Mouse (Mus musculus) lung, postnatal 0 days (tissue): ENCODE data around the gene Pip4k2a. TPM values are rescaled to one million over a fixed set of nuclear protein-coding genes. Genes with fewer than 3 reads are reported as not detected.

ENCODE experiments used
- ATAC-seq: fragments of 200-750 bp; cut with Nextera tagmentation; 2 replicates; pipeline ENCODE4 v1.8.0; 2017; ENCODE audit warnings: moderate library complexity
- DNase-seq: peaks from one replicate; pipeline ENCODE4 v3.0.0-alpha.2; 2016; ENCODE audit warnings: low spot score
- H3K27ac ChIP-seq: fragments of 300-500 bp; sonication (generic); 2 replicates; pipeline ENCODE4 v1.5.1; 2014; ENCODE audit warnings: antibody characterized with exemption, mild to moderate bottlenecking, low read length, mixed read lengths
- H3K27me3 ChIP-seq: fragments of 300-500 bp; sonication (generic); replicated peaks from 2 replicates; pipeline ENCODE4 v1.6.1; 2014; ENCODE audit warnings: low read length, mixed read lengths; ENCODE audit not compliant: insufficient read depth
- H3K36me3 ChIP-seq: fragments of 300-500 bp; sonication (generic); 2 replicates; pipeline ENCODE4 v1.6.1; 2014; ENCODE audit warnings: low read length, mixed read lengths; ENCODE audit not compliant: insufficient read depth
- H3K4me1 ChIP-seq: fragments of 300-500 bp; sonication (generic); 2 replicates; pipeline ENCODE4 v1.6.1; 2014; ENCODE audit warnings: antibody characterized with exemption, low read depth, low read length, mixed read lengths; ENCODE audit not compliant: insufficient read depth
- H3K4me2 ChIP-seq: fragments of 300-500 bp; sonication (generic); replicated peaks from 2 replicates; pipeline ENCODE4 v1.6.1; 2014; ENCODE audit warnings: low read depth, mild to moderate bottlenecking, low read length, moderate library complexity, mixed read lengths
- H3K4me3 ChIP-seq: fragments of 300-500 bp; sonication (generic); 2 replicates; pipeline ENCODE4 v1.5.1; 2014; ENCODE audit warnings: low read depth, low read length
- H3K9ac ChIP-seq: fragments of 300-500 bp; sonication (generic); replicated peaks from 2 replicates; pipeline ENCODE4 v1.6.1; 2014; ENCODE audit warnings: low read depth, mild to moderate bottlenecking
- H3K9me3 ChIP-seq: fragments of 300-500 bp; sonication (generic); 2 replicates; pipeline ENCODE4 v1.6.1; 2016; ENCODE audit warnings: low read length, mixed read lengths
- CTCF ChIP-seq: IDR thresholded peaks from 2 replicates; pipeline ENCODE4 v1.5.1; 2016; ENCODE audit warnings: antibody characterized with exemption, mild to moderate bottlenecking
- EP300 ChIP-seq: IDR thresholded peaks from 2 replicates; pipeline ENCODE4 v1.6.1; 2016; ENCODE audit warnings: antibody characterized with exemption, mild to moderate bottlenecking, control low read depth
- WGBS: fragments of 180-500 bp; shearing (Covaris S2); extraction: QIAGEN DNeasy Blood & Tissue Kit; methylation state at CpG from one replicate; pipeline ENCODE4 v1.1.7; 2014; 5-methylcytosine and 5-hydroxymethylcytosine counted together
- polyA plus RNA-seq: library from polyadenylated mRNA; unstranded; fragments of >200 nt; fragmentation: Nextera tagmentation; extraction: Ambion mirVana; gene quantifications from 2 replicates; pipeline ENCODE4 v1.2.1, GENCODE M21; 2015

The Pip4k2a gene
- polyA plus RNA-seq, 1 experiment from 2014 or later, result 5.0 TPM

DNA sequence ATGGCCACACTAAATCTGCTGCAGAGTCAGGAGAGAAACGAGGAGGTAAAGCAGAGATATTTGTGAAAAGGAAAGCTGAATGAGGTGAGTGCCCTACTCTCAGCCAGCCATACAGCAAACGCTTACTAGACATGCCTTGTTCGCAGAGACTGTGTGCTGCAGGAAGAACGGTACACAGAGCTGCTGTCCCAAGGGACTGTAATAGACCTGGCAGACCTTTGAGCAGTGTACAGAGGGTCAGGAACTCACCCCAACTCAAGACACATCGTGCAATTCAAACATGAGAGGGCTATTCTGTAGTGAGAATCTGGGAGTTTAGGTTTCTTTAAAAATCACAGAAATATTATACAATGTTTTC, 183.5 kb downstream of the Pip4k2a start:
- no peaks in the 10 kb centered on the region for H3K36me3 ChIP-seq
- ATAC-seq (no peak), DNase-seq (no peak)
- H3K27me3 ChIP-seq, result no peaks in the 10 kb centered on the region
- no peaks in the 10 kb centered on the region for H3K4me1 ChIP-seq
- no peak overlapping the region for H3K4me3 ChIP-seq
- WGBS, result 36% methylated on average over 5 of the region's 5 CpGs
- H3K27ac ChIP-seq, result no peak overlapping the region
- H3K9me3 ChIP-seq, result no peaks in the 10 kb centered on the region
- H3K4me2 ChIP-seq, result no peak overlapping the region
- H3K9ac ChIP-seq, result no peak overlapping the region
- TF ChIP-seq EP300 (no peak), CTCF (no peak)

DNA sequence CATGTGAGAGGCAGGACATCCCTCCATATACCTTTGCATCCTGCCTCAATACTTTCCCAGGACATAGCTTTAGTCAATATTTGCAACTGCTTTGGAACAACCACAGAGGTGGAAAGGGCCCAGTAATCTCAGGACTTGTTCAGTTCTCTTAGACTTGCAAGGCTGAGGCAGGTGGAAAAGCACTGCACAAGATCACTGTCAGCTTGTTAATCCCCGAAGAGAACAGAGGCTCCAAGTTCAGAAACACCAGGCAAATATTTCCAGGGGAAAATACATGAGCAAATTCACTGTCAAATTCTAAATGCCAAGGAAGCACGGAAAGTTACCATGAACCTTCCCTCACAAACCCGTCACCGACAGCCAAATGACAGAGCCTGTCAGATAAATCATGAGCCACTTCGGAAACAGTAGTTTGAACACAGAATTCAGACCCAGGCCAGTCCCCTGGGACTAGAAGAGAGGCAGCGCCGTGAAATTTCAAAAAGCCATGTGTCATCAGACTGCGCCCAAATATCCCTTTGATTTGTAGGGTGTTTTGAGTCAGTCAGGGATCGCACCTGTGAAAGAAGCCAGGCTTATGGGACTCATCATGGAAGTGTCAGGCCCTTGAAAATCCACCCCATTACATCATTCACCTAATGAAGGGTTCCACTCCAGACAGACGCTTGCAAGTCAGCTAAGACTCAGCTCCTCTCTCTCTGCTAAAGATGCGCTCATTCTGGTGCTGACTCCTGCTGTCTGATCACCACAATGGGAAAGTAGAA, 184.1 kb downstream of the Pip4k2a start:
- Histone ChIP-seq H3K27ac (no peak overlapping the region), H3K4me3 (no peak overlapping the region), H3K4me2 (no peak overlapping the region), H3K27me3 (no peaks in the 10 kb centered on the region), H3K36me3 (no peaks in the 10 kb centered on the region), H3K9me3 (no peaks in the 10 kb centered on the region), H3K4me1 (no peaks in the 10 kb centered on the region), H3K9ac (no peak overlapping the region)
- DNase-seq (no peak), ATAC-seq (no peak)
- TF ChIP-seq EP300 (no peak), CTCF (no peak)
- WGBS, result 60% methylated on average over 11 of the region's 11 CpGs

DNA sequence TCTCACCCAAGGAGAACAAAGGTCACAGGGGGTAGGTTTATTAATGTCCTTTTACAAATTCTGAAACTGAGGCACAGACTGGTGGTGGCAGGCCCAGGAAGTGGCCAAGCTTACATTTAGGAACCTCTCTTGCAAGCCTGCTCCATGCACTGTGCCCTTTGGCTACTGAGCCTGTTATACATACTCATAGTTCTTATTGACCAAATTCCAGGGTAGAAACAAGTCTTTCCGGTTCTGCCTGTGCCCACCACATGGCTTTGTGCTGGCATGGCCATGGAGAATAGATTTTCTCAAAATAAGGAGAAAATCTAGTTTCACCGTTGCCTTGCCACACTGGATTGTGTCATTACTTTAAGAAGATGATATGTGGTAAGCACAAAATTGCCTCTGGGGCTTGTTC, 190.0 kb downstream of the Pip4k2a start:
- 64% methylated on average over 2 of the region's 2 CpGs for WGBS
- no peaks in the 10 kb centered on the region for H3K27me3 ChIP-seq
- no peak overlapping the region for H3K9ac ChIP-seq
- H3K4me3 ChIP-seq, result no peak overlapping the region
- ATAC-seq (no peak), DNase-seq (no peak)
- TF ChIP-seq CTCF (no peak), EP300 (no peak)
- no peaks in the 10 kb centered on the region for H3K9me3 ChIP-seq
- no peaks in the 10 kb centered on the region for H3K36me3 ChIP-seq
- H3K4me1 ChIP-seq, result no peaks in the 10 kb centered on the region
- no peak overlapping the region for H3K4me2 ChIP-seq
- no peak overlapping the region for H3K27ac ChIP-seq

DNA sequence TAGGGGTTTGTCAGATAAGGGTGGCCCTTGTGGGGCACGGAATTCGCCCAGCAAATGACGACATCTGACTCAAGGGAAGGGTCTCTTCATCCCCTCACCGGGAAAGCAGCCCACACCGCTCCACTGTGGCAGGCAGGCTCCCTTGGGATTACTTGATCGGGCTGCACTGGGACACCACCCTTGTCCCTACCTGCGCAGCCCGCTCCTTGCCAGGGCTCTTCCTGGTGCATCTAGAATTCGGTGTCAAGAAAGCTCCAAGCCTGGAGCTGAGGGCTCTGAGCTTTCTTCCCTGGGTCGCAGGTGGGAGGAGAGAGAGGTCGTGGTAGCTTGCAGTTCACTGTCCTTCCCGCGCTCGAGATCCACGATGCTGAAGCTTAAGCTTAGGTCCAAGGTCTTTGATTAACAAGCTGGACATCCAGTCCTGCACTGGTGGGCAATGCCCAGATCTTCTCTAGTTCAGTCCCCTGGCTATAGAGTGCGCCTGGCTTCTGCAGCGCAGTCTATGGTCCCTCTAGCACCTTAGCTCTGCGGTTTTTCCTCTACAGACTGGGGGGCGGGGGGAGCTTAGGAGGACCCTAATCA, 196.6 kb downstream of the Pip4k2a start:
- TF ChIP-seq CTCF, result no peak
- TF ChIP-seq EP300, result no peak
- DNase-seq (no peak), ATAC-seq (no peak)
- no peak overlapping the region for H3K27ac ChIP-seq
- no peaks in the 10 kb centered on the region for H3K36me3 ChIP-seq
- H3K4me3 ChIP-seq, result no peak overlapping the region
- H3K9me3 ChIP-seq, result no peaks in the 10 kb centered on the region
- H3K4me1 ChIP-seq, result peaks cover 12% of the 10 kb centered on the region; the same call in 1 of the 2 replicates
- H3K9ac ChIP-seq, result no peak overlapping the region
- H3K4me2 ChIP-seq, result no peak overlapping the region
- H3K27me3 ChIP-seq, result peaks cover 26% of the 10 kb centered on the region
- WGBS, result 8% methylated on average over 19 of the region's 19 CpGs

DNA sequence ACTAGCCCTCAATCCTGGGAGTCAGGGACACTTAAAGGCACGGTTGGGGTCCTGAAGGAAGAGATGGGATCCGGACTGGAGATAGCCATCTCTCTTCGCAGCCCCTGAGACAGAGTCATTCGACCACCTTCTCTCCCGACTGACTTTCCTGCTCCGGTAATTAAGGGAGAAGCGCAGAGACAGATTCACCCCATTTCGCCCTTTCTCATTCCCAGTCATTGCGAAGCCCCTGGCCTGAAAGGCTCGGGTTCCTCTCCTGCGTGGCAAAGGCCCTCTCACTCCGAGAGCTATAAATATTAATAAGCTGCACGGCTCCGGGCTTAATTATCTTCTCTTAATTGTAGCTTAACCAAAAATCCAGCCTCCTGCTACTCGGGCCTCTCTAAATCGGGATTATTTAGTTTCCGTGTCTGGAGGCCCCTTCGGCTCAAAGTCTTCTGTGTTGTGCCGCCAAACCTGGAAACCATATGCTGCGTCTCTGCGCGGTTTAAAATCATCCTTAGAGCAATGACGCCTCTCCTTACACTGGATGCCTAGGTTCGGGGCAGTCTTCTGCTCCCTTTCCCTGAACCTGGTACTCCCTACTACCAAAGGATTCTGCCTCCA, 197.2 kb downstream of the Pip4k2a start:
- no peaks in the 10 kb centered on the region for H3K9me3 ChIP-seq
- 7% methylated on average over 24 of the region's 24 CpGs for WGBS
- ATAC-seq, result no peak
- peak overlapping the region; percentile 56 for H3K4me2 ChIP-seq
- no peak for TF ChIP-seq EP300
- TF ChIP-seq CTCF, result no peak
- H3K27me3 ChIP-seq, result peaks cover 26% of the 10 kb centered on the region
- H3K4me1 ChIP-seq, result peaks cover 12% of the 10 kb centered on the region; the same call in 1 of the 2 replicates
- H3K27ac ChIP-seq, result no peak overlapping the region
- H3K4me3 ChIP-seq, result peak overlapping the region; percentile 36
- H3K9ac ChIP-seq, result no peak overlapping the region
- no peaks in the 10 kb centered on the region for H3K36me3 ChIP-seq
- no peak for DNase-seq

DNA sequence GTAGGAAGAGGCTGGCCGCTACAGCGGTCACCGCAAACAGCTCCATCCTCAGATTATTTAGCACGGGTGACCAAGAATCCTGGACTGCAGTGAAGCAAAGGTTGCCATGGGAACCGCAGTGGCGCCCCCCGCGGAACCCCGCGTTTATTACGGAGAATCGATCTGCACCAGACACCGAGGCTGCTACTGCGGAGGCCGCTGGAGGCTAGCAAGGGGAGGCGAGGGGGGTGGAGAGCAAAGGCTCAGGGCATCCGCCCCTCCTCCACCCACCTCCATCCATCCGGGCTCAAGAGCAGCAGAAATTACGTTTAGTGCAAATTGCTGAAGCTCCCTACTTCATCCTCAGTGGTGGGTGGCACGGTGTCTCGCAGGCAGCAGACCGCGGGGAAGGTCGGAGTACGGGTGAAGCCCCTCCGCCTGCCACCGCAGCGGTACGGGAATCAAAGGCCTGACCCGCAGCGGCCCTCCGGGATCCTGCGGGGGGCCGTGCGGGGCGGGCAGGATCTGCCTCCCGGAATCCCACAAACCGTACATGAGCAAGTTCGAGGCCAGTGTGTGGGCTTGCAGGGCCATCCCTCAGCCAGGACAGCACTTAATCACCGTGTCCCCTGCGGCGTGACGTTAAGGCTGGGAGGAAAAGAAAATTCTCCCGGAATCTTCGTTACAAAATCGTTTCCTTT, 197.8 kb downstream of the Pip4k2a start:
- Histone ChIP-seq H3K27ac (no peak overlapping the region), H3K9me3 (no peaks in the 10 kb centered on the region), H3K4me1 (peaks cover 12% of the 10 kb centered on the region; the same call in 1 of the 2 replicates), H3K4me2 (peak overlapping the region; percentile 56), H3K27me3 (peaks cover 26% of the 10 kb centered on the region), H3K4me3 (peak overlapping the region; percentile 36), H3K9ac (no peak overlapping the region), H3K36me3 (no peaks in the 10 kb centered on the region)
- ATAC-seq, result no peak
- WGBS, result 2% methylated on average over 46 of the region's 46 CpGs
- TF ChIP-seq EP300 (no peak), CTCF (no peak)
- no peak for DNase-seq
